Mouse (Mus musculus) cerebellum, adult (tissue): ENCODE measurements at regions not wholly inside any gene's neighbourhood (a gene's known extent, or its start where the extent isn't known, plus 50 kb on each side); places are given as distances from the start of the nearest gene placed in this dataset.

ENCODE experiments used
- ATAC-seq: cut with Nextera tagmentation; 2 replicates; pipeline ENCODE4 v1.9.2; 2017; ENCODE audit warnings: mild to moderate bottlenecking, moderate library complexity, mixed read lengths; ENCODE audit not compliant: insufficient number of reproducible peaks, low FRiP score, low TSS enrichment

DNA sequence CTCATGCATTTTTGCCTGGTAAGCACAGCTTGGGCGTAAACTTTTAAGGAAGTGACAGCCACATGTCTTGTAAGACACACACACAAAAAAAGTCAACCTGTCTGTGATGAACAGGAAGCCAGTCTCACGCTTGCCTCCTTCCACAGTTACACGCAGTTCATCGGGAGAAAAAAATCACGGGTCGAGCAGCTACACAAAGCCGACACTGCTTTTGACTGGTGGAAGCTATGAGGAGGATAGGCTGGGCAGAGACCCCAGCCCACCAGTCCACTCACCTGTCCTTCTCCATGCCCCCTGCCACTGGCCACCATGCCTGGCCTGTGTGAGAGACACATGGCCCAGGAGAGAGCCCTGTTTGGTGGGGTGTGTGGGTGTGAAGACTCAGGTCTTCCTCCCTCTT is 119.2 kb downstream of the Ets2 start:
- no peak for ATAC-seq

DNA sequence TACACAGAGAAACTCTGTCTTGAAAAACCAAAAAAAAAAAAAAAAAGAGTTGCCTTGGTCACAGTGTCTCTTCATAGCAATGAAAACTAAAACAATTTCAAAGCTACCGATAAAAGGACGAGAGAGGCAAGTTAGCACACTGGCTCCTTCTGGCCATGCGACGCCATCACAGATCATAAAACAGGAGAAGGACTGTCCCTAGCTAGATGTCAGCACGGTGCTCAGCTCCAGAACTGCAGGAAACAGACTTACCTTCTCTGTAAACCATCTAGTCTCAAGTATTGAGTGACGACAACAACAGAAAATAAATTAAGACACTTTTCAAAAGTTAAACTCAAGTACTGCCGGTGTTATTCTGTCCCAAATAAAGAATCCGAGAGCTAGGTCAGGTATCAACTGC is 118.7 kb downstream of the Ets2 start:
- no peak for ATAC-seq

DNA sequence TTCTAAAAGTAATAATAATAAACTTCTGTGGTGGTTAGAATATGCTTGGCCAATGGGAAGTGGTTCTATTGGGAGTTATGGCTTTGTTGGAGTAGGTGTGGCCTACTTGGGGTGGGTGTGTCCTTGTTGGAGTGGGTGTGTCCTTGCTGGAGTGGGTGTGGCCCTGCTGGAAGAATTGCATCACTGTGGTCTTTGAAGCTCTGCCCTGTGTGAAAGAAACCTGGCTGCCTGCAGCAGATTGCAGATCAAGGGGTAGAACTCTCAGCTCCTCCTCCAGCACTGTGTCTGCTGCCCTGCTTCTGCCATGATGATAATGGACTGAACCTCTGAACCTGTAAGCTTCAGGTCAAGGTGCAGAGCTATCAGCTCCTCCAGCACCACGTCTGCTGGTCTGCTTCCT is 118.1 kb downstream of the Ets2 start:
- ATAC-seq, result no peak

DNA sequence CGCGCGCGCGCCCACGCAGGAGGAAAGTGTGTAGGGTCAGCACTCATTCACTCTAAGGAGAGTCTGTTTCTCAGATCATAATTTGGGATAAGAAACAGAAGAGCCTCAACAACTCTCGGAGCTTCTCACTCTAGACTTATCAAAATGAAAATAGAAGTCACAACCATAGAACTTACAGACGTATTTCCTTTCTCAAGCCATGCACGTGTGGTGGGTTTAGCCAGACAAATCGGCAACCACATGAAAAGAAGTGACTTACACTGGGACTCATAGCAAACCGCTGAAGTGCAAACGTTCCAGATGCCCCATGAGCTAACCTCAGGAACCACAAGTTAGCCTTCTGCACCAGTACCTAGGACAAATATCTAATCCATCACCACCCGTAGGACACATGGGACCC is 114.1 kb downstream of the Ets2 start:
- ATAC-seq, result no peak

DNA sequence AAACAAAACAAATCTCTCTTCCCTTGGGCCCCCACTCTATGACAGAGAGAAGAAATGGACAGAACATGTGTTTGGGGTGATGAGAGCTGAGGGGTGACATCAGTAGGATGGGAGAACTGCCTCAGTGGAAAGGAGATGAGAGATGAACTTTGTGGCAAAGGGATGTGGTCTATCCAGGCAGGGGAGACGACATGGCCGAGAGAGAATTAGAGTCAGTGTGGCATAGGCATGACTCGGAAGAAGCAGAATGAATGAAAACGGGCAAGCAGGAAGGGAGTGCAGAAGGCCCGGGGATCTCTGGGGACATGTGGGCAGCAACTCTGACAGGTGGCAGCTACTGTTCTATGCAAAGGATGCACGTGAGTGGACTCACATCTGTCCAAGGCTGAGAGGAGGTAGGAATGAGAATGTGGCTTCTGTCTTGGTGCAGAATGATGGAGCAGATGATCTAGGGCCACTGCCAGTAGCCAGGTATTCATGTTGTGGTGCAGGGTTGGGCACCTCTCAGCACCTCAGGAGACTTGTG is 113.4 kb downstream of the Ets2 start:
- no peak for ATAC-seq

DNA sequence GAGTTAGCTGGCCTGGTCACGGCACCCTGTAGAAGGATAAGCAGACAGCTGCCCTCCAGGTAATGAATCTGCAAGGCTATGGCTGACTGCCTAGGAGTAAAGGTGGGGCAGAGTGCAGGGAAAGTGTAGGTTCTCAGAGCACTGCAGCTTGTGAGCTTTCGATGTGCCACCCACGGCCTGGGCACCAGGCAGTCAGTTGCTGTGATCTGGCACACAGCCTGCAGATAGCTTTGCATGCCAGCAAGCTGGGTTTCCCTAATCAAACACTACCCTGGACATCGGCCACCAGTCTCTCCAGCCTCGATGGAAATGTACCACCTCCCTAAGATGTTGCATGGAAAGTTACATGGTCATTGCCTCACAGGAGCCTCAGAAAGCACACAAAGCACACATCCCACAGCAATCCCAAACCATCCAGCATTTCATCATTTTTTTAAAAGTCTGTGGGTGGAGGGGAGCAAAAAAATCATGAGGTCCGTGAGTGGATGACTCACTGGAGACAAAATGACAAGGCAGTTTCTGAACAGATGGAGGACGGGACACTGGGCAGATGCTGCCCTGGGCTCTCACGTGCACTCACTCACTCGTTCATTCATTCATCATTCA is 112.7 kb downstream of the Ets2 start:
- ATAC-seq, result peak; percentile 72

DNA sequence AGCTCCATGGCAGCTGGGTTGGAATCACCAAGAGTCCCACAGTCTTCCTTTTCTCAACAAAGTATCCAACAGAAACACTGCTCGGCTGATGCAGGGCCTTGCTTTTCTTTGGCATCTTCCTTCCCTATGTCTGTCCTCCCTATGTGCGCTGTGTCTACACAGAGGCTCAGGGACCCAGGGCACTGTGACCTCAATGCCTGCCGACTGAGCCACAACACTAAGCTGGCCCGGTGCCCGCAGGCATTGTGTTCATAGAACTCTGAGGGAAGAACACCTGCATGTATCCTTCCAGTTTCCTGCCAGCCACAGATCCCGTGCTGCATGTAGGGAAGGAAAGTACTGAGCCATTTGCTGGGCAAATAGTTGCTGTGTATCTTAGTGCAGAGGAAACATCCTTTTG is 109.2 kb downstream of the Ets2 start:
- no peak for ATAC-seq

DNA sequence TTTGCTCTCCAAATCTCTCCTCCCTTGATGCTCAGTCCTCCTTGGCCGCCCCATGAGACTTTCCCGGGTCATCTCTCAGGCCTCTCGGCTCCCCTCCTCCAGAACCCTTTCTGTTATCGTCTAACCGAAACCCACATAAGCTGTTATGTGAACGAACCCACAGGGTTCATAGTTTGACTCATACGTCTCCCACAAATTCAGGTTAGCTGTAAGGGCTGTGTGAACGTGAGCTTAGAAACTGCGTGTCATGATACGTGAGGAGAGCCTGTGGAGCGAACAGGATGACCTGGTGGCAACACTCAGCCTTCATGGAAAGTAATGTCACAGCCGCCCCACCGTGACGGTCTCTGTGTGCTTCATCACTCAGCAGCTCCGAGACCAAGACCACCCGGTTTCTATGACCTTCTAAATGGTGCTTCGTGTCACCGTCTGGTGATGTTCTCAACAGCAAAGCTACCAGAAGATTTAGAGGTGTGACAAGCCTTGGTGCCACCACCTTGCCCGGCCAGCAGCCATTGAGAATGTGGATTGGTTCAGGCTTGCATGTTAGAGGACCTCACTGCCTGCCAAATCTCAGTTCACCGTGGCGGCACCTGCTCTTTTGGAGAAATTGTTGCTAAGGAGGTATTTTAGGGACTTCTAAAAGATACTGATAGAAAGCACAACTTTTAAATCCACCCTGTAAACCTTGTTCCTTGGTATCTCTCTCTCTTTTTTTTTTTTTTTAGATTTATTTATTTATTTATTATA is 107.4 kb downstream of the Ets2 start:
- no peak for ATAC-seq

DNA sequence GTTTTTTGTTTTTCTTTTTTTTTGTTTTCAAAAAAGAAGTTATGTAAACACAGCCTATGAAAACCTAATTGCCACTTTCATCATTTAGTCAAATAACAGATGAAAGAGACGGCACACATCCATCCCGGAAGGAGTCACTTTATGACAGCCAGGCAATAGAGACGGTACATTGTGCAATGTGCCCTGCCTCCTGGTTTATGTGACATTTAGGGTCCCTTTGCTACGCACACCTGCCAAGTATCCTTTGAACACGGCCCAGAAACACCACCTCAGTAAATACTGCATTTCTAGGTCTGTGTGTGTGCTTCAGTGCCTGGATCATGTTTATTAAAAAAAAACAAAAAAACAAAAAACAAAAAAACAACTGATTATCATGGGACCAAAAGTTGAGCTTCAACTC is 104.6 kb downstream of the Ets2 start:
- no peak for ATAC-seq

DNA sequence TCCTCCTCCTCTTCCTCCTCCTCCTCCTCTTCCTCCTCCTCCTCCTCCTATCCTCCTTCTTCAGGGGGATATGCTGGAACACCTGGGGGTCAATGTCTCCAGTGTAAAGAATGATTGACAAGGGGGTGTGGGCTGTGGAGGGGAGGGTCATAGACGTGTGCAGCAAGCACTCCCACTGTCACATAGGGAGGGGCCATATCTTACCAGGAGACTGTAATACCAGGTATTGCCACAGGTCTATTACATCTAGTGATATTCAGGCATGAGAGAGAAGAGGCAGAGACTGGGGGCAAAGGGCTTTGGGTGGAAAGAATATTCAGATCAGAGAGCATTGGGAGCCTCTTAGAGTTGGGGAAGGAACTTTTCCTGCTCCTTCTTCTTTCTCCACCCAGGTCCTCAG is 102.3 kb downstream of the Ets2 start:
- ATAC-seq, result no peak

DNA sequence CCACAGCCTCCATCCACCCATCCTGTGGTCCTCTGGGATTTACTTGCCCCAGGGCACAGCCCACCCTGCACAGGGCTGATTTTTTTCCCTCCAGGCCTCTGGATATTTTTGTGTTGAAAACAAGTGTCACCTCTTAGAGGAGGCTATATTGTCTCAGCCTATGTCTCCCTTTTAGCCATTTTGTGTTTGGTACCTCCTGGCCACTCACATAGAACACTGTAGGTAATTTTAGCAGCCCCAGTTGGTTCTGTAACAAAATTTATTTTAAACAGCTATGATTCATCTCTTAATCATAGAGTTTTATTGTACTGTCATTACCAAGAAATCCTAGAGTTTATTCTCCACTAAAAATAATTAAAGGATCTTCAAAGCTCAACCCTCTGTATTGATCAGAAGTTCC is 100.8 kb downstream of the Ets2 start:
- ATAC-seq, result no peak

DNA sequence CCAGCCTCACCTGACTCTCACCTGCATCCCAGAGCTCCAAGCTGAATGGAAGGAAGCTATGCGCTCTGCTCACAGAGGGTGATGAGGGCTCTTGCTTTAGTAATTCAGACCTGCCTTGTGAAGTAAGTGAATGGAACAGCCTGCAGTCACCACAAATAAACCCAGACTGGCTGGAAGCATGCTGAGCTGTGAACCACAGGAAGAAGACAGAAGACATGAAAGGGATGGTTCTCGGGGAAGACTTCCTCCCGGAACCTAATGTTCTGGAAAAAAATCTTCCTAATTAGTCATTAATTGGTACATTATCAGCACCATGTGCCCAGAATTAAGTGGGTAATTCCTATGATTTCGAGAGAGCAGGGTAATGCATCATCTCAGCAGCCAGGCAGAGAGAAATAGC is 100.3 kb downstream of the Ets2 start:
- no peak for ATAC-seq

DNA sequence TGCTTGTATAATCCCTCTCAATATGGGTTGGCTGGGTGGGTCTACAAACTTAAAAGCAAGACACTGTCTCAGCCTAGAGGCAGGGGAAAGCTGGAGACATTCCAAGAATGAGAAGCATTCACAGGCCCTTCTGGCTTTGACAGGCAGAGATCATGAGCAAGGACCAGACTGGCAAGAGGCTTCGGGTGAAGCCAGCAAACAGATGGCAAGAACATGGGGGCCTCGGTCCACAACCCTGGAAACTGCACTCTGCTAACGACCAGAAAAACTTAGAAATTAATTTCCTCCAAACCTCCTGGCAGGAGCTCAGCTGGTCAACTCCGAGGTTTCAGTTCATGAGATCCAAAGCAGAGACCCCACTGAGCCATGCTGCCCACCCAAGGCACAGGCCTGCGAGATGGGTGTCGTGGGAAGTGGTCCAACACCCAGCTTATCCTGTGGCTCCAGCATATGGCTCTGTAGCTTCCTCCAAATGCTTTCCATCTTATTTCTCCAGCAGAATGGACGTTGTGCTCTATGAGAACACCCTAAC is 99.1 kb downstream of the Ets2 start:
- peak; percentile 89 for ATAC-seq

DNA sequence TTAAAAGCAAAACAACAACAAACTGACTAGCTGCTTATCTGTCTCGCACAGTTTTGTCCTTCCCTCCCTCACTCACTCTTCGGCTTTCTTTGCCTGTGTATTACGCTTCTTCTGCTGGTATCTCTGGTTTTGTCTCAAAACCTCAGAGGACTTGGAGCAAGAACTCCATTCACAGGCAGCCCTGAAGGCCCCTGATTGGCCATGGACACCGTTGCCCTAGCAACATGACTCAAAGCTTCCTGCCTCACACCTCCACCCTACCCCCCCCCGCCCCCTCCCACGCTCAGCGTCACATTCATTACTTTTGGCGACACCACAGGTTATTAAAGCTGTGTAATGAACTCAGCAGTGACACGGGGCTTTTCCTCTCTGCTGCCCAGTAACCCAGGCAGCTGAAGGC is 96.7 kb downstream of the Ets2 start:
- ATAC-seq, result no peak

DNA sequence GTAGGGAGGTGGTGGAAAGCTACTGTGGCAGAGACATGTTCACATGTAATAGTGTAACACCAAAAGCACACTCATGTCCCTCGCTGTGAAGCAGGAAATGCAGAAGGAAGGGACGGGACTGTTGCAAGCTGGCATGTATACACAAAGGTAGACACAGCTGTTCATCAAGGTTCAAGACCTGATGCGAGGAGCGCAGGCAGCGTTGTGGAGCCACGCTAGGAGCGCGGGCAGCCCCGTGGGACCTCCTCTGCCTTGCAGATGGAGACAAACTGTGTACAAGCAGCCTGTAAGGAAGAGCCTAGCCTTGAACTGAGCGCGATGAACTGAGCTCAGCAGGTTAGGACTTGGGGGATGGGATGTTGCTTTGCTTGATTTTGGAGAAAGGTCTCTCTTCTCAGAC is 96.2 kb downstream of the Ets2 start:
- no peak for ATAC-seq

DNA sequence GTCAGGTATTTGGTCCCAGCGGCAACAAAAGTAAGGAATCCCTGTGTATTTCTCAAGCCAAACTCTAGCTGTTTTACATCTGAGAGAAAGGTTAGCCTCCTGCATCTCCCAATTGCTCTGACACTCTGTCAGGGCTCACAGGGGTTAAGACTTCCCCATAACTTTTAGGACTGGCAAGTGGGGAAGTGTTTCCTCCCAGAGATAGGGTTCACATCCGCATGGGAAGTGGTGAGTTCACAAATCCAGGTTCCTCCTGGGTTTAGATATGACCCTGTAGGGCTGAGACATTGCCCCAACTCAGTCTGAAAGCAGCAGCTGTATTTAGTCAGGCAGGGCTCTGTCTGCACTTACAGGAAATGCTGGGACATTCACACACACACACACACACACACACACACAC is 95.3 kb downstream of the Ets2 start:
- no peak for ATAC-seq

DNA sequence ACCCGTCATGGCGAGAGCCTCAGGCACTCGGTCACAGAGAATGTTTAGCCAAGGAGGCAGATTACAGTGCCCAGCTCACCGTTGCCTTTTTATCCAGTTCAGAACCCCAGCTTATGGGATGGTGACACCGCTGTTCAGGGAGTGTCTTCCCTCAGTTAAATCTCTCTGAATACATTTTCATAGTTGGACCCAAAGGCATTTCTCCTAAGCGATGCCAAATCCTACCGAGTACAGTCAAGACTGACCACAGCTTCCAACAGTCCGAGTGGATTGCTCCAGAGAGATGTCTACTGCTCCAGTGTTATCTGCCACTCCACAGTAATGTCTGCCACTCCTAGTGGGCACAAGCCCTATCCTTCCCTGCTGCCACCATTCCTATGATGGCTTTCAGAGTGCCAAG is 93.0 kb downstream of the Ets2 start:
- ATAC-seq, result no peak

DNA sequence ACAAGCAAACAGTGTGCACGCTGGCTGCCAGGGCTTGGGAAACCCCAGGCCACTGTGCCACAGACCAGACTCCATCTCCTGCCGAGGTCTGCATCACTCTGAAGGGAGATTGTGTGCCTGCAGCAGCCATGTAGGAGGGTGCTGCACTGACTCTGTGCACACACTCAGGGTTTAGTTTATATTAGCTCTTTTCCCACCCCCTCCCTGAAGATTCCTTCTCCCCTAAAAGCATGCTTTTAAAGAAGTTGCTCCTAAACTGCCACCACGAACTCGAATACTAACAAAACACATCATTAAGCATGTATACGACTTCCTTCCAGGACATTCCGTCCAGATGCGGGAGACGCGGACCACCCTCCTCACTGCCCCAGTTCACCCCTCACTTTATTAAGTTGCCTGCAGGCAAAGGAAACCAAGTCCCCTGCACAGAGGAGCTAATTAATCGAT is 92.4 kb downstream of the Ets2 start:
- ATAC-seq, result no peak

DNA sequence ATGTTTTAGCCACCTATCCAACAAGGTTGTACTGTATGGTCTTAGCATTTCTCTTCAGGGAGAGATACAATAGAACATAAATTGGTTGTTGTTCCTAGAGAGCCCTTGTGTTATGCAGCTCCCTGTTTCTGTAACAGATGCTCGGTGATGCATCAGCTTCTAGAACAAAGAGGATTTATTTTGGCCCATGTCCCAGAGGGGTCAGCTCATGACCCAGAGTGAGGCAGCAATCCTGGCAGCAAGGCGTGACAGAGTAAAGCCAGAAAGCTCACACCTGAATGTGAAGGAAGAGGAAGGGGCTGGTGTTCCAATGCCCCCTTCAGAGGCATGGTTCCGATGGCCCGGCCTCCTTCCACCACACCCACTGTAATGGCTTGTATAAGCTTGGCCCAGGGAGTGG is 88.8 kb downstream of the Ets2 start:
- ATAC-seq, result no peak

DNA sequence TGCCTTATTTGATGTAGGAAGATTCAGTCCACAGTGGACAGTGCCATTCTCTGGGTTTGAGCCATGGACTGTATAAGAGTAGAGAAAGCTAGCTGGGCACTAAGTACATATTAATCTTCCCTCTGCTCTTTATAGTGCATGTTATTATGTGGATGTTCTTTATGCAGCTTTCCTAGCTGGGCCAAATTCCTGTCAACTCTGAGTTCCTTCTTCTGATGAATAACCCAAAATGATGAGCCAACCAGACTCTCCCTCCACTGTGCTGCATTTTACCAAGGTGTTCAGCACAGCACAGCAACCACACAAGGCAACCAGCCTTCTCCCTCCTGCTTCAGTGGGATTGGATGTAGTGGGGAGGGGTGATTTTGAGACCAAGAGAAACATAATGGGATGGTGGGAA is 87.7 kb downstream of the Ets2 start:
- no peak for ATAC-seq

DNA sequence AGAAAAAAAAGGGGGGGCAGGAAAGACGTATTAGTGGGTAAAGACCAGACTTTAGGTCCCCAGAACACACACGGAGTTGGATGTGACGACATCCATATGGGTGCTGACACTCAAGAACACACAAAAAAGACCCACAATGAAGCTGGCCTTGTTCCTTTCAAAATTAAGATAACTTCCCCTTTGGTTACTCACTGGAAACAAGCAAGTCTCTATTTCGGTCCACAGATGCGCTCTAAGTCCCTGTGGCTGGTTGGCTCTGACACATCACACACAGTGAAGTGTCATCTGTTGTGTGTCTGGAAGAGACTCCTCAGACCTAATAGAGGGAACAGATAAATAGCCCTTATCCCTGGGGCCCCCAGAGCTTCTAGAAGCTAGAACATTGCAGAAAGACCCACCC is 79.8 kb downstream of the Ets2 start:
- no peak for ATAC-seq

DNA sequence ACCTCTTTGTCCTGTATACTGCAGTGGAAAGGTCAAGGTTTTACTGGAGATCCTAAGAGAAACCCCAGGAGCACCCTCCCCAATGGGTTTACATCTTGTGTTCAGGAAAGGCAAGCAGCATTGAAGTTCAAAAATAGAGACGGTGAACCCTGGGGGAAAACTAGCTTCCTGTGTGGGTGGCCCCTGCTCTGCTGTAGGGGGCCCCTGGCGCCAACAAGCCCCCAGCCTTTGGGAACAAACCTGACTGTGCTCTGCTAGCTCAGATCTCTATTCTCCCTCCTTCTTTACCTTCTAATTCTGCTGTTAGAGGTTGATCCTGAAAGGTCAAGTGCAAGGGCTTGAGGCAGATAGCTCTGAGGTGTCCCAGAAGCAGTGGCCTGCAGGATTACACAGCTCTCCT is 78.6 kb downstream of the Ets2 start:
- ATAC-seq, result no peak
